Mouse (Mus musculus) CD4-positive, CD25-positive, alpha-beta regulatory T cell (primary cell): Measurements from ENCODE around the gene Pwwp2a. TPM values are rescaled to one million over a fixed set of nuclear protein-coding genes. Genes with fewer than 3 reads are reported as not detected.

Experiments
- polyA plus RNA-seq: library from polyadenylated mRNA; unstranded; fragments of 100-300 nt; shearing (Covaris generic); gene quantifications from one replicate; pipeline ENCODE4 v1.2.1, GENCODE M21; 2017

Gene Pwwp2a
- 71.7 TPM for polyA plus RNA-seq

GRCm38 (mm10) chr11:43681472-43682414 lies at the start of gene Pwwp2a:
Gene Pwwp2a (plus strand): TSS chr11:43681998.

GRCm38 (mm10) chr11:43747233-43748226 lies 65.7 kb downstream of the Pwwp2a start, which contains the start of gene Ttc1:
Gene Ttc1 (minus strand): TSS chr11:43748008.

Other genes with a start within 250 kb of the Pwwp2a start
- gene Slu7, start 248.3 kb upstream of the Pwwp2a start, polyA plus RNA-seq, result 91.2 TPM
- not detected for gene C1qtnf2, start 207.7 kb upstream of the Pwwp2a start, polyA plus RNA-seq
- 0.73 TPM for gene Ccnjl, start 153.2 kb upstream of the Pwwp2a start, polyA plus RNA-seq
- 0.29 TPM for gene 4933415A04Rik, start 95.0 kb upstream of the Pwwp2a start, polyA plus RNA-seq
- gene Fabp6, start 80.5 kb upstream of the Pwwp2a start, polyA plus RNA-seq, result not detected
- gene Ttc1, start 66.0 kb downstream of the Pwwp2a start, polyA plus RNA-seq, result 65.6 TPM
- gene Adra1b, start 219.2 kb downstream of the Pwwp2a start, polyA plus RNA-seq, result not detected